Mouse (Mus musculus) layer of hippocampus, postnatal 36 days (tissue): Measurements from ENCODE around the gene Znhit2. TPM values are rescaled to one million over a fixed set of nuclear protein-coding genes. Genes with fewer than 3 reads are reported as not detected.
A peak's percentile ranks its signal among the peaks of the same experiment; 100 is the strongest.

Source experiments
- DNase-seq, 2 experiments: peaks; one replicate each; pipeline ENCODE4 v3.0.0; 2022
- total RNA-seq, 2 experiments: library from RNA; stranded (reverse); gene quantifications; 2 replicates each; pipeline ENCODE4 v1.2.3; 2021

Gene Znhit2
- total RNA-seq, 2 experiments from 2014 or later = 33.1 to 35.2 TPM

DNA sequence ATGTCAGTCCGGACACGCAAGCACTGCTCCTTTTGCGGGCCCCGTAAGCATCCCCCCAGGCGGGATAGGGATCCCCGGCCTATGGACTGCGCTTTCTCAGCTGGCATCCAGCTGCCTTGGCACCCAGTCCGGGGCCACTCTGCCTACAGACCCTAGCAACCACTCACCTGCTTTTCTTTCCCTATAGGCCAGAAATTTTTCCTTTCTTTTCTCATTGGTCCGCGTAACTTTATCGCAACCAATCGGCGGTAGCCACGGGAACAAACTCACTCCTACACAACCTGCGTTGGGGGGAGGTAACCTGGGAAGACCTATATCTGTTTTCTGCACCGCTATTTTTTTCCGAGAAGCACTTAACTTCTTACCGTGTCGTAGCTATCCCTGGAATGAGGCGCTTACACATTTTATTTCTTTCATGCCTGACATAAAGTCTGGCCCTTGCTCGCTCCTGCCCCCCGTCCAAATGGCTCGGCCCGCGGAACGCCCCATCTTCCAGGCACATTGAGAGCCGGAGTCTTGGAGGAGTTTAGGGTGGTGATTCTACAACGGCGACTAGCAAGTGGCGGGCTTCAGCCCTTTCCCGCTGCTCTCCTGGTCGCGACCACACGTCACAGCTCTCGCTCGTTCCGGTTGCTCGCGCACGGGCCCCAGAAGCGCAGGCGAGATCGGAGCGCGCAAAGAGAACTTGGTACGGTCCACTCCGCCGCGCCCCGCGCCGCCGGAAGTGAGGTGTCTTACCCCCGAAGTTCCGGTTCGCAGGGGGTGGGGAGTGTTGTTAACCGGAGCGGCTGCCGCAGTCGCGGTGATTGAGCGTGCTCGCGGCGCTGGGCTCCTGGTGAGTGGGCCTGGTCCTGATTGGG is 14.5 kb upstream of the Znhit2 start, which contains the start of gene Syvn1:
TSS of gene Syvn1 (plus strand) at position 283 of the 860 bp plus-strand sequence.
- peak; percentile 90 to 92 for DNase-seq

DNA sequence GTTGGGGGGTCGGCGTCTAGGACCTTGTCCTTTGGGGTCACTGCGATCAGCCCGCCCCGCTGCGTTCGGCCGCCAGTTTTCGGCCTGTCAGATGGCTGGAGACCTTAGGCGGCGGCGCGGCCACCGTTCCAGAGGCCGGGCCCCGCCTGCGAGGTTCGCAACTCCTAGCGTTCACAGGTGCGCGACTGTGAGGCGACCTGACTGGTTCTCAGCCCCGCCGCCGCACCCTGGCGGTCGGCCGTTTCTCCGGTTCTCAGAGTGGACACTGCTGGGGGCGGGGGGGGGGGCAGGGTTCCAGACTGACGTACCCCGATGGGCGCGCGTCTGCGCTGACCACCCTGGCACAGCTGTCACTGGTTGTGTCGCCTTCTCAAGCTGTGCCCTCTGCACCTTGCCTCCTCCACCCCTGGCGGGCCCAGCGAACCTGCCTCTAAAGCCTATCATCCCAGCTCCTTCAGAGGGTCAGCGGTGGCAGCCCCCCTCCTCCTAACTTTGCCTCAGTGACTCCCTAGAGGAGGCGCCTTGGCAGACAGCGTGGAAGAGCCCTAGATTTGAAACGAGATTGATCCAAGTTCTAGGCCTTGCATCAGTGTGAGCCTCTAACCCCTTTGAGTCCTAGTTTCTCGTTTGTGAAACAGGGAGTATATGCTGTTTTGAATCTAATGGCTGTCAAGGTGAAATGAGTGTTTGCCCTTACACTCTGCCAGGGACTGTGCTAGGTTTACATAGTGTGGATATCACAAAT is 13.7 kb upstream of the Znhit2 start:
- no peak for DNase-seq

GRCm38 (mm10) chr19:6047899-6048166 is 13.2 kb upstream of the Znhit2 start:
- no peak for DNase-seq

GRCm38 (mm10) chr19:6048681-6049410 is 12.1 kb upstream of the Znhit2 start:
- DNase-seq = no peak

DNA sequence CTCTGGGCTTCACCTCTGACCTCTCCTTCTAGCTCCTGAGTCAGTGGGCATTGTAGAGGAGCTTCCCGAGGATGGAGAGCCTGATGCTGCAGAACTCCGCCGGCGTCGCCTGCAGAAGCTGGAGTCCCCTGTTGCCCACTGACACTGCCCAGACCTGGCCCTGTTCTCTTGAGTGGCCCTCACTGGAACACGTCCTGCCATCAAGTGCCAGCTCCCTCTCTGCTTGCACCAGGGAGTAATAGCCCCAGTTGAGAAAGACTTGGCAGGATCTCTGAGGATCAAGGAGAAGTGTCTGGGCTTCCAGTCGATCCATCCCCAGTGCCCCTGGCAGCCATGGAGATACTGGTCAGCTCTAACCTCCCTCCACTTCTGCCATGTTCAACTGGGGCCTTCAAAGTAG is 8.5 kb upstream of the Znhit2 start:
- DNase-seq = no peak

DNA sequence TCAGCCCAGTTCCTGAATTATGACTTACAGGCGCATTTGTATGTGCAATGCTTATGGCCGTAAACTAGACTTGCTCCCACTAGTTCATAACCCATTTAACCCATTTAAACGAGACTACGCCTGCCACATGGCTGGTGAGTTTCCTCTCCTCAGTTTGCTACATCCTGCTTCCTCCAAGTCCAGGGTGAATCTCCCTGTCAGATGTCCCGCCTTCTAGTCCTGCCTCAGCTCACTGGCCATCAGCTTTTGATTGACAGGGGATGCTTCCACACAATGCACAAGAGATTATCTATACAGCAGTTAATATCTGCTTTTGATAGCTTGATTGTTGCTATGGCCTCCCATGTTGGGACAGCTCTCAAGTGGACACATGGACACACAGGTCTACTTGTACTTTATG is 6.7 kb upstream of the Znhit2 start:
- DNase-seq = no peak

DNA sequence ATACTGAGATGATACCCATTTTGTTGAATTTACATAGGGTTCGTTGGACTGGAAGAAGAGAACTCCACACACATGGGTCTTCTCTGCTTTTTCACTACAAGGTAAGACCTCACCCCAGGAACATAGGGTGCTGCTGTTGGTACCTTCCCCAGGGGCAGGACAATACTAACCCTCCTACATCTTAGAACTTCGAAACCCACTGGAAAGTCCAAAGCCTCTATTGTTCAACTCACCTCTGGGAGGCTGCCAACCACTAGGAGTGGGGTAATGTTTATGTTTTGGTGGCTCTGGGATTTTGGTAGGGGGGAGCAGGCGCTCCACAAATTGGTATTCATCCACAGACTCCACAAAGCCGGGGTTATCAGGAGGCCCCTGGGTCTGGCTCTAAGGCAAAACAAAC is 4.3 kb upstream of the Znhit2 start:
- DNase-seq = no peak

DNA sequence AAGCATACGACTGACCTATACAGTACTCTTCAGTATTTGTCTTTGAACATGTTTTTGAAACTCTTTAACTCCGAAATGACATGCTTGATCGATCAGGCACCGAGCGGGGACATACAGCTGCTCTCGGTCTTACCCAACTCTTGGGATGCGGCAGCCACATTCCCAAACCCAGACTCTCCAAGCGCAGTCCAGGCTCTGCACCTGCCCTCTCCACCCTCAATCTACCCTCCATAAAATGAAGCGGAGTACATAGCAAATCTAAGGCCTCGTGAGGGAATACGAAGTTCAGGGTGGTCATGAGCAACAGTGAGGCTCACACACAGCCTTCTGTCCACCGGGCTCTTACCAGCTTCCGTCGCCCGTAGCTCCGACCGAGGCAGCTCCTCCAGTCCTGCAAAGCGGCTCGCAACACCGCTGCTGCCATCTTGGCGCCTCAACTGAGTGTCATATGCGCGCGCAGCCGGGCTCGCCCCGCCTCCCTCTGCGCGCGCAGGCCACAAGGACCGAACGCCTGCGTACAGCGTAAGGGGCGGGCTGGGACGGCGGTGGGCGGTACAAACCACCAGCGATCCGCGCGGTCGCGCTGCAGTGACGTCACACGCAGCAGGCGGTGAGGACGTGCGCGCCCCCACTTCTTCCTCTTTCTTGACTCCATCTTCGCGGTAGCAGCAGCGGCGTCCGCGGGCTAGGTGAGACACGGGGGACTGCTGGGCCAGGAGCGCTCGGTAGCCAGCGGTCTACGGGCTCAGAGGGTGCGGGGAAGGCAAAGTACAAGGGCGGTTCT is 3.5 kb upstream of the Znhit2 start, which contains the start of the genes Mrpl49 and Fau:
TSS of gene Mrpl49 (minus strand) at position 473 of the 784 bp plus-strand sequence.
TSS of gene Fau (plus strand) at position 532 of the 784 bp plus-strand sequence.
- DNase-seq = peak; percentile 98 to 99

GRCm38 (mm10) chr19:6058513-6058912 is 2.5 kb upstream of the Znhit2 start:
- no peak for DNase-seq

GRCm38 (mm10) chr19:6058966-6059365 is 2.0 kb upstream of the Znhit2 start:
- DNase-seq = no peak

DNA sequence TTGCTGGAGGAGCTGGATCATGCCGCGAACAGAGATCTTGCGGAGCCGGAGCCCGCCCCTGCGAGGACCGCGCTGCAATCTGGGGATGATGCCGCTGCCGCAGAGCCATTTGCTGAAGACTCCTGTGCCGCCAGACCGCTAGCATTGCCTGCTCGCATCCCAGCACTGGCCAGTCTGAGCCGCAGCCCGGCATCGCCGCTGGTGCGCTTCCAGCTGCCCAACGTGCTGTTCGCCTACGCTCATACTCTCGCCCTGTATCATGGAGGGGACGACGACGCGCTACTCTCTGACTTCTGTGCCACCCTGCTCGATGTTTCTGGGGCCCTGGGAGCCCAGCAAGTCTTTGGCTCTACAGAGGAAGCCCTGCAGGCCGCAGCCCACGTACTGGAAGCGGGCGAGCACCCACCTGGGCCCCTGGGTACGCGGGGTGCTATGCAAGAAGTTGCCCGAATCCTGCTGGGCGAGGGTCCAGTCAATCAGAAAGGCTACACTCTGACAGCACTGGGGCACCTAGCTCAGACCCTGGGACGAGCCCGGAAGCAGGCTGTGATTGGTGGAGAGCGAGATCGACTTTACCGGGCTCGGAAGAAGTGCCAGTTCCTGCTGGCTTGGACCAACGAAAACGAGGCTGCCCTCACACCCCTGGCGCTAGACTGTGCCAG is 780 bp downstream of the Znhit2 start:
- DNase-seq = peak; percentile 45

DNA sequence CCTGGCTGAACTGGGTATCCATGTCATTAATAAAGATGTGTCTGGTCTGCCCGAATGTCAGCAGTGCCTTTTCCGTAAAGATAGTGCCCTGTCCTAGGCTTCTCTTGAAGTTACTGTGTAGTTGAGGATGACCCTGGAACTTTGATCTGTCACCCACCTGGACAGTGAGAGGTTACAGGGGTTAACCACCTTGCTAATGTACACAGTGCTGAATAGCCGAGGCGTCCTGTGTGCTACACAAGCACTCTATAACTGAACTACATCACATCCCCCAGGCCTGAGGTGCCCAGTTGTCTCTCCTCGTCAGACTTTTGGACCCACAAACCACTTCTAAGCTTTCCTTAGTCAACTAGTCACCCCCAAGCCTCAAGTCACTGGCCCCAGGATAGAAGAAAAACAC is 1.4 kb downstream of the Znhit2 start:
- DNase-seq = no peak

DNA sequence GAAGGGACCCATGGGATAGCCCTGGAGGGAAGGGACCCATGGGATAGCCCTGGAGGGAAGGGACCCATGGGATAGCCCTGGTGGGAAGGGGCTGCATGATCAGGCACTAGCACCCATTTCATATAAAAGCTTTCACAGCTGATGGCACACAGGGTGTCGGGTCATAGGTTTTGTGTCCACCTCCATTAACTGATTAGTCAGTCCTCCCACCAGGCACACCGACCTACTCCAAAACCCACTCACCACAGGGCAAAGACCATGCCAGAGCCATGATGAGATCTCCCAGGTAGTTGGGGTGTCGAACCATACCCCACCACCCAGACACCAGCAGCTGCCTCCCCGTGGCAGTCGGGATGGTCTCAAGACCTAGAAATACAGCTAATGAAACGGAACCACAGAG is 2.1 kb downstream of the Znhit2 start:
- DNase-seq = no peak

DNA sequence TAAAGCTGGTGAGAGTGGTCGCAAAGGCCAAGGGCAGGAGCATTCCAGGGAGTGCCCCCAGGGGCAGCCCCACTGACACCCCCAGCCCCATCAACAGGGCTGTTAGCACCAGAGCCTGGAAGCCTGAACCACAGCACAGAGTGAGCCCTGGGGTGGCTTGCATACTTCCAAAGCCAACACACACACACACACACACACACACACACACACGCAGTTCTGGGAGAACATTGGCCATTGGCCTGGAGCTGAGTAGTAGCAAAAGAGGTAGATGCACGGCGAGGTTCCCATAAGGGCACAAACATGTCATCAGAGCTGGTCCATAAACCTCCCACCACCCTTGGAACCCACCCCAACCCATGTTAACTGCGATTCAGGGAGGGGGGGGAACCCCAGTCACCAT is 5.6 kb downstream of the Znhit2 start:
- peak in 1 of 2 experiments; percentile 21 for DNase-seq

- peak; percentile 75 to 81 for DNase-seq
Observed at GRCm38 (mm10) chr19:6067011-6067723, 6.2 kb downstream of the Znhit2 start.

DNA sequence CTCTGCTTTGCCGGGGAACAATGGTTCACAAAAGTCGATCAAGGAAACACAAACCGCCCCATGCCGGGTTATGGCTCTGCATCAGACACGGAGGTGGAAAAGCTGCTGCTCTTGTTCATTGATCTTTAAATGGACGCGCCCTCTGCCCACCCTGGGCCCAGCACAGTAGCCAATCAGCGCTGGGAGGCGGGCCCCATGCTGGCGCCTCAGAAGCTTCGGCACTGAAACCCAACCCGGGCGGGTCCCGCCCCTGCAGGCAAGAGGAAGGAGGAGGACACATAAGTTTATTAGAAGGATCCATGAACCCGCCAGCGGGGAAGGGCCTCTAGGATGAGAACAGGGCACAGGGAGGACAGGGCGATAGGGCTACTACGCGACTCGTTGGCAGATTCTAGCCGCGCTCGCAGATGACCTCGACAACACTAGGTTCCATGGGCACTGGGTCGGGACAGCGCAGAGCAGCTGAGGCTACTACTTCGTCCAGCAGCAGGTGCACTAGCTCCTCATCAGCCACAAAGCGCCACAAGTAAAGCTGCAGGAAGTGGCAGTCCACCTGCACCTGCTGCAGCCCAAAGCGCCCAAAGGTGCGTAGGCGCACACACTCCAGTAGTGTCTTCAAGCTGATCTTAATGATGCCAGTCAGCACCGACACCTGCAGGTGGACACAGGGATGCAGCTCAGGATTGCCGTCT is 6.9 kb downstream of the Znhit2 start, which contains the start of gene Tm7sf2:
TSS of gene Tm7sf2 (minus strand) at position 650 of the 692 bp plus-strand sequence.
- DNase-seq = peak; percentile 86 to 87

GRCm38 (mm10) chr19:6068951-6069350 is 8.0 kb downstream of the Znhit2 start:
- DNase-seq = no peak

DNA sequence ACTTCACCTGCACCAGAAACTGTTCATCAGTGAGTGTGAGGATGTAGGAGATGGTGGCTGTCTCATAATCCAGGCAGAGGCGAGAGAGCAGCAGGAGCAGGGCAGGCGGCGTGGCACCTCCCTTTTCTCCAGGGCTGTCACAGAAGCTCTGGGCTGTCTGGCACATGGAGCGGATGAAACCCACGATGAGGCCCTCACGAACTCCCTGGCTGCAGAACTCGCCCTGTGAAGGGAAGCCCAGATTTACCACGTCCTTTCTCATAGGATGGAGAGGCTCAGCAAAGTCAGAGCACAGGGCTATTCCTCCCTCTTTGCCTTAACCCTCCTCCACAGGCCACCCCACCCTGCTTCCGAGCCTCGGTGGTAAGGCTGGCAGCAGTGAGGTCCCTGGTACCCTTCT is 8.9 kb downstream of the Znhit2 start:
- no peak for DNase-seq

DNA sequence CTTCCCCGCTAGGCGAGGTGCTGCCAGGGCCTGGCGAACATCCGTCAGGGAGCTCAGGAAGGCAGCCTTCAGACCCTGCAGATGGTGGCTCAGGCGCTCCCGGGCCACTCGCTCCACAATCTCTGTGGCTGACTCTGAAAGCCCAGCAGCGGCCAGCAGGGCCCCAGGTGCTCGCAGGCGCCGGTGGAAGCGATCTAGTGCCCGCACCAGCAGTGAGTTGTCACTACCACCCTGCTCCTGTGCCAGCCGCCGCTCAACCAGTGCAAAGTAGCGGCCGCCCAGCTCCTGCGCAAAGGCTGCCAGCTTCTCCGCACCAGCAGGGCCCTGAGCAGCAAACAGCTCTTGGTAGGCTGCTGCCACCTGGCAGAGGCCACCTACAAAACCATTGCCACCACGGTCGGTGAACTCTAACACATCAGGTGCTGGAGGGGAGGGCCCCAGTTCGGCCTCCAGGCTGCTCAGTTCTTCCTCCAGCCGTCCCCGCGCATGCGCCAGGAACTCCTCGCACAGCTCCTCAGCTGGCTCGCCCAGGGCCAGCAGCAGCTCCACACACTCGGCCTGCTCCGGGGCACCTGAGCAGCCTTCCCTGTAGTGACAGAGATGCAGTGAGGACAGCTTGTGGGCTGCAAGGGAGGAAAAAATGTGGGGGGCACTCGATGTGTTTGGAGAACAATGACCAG is 9.7 kb downstream of the Znhit2 start:
- DNase-seq = no peak

DNA sequence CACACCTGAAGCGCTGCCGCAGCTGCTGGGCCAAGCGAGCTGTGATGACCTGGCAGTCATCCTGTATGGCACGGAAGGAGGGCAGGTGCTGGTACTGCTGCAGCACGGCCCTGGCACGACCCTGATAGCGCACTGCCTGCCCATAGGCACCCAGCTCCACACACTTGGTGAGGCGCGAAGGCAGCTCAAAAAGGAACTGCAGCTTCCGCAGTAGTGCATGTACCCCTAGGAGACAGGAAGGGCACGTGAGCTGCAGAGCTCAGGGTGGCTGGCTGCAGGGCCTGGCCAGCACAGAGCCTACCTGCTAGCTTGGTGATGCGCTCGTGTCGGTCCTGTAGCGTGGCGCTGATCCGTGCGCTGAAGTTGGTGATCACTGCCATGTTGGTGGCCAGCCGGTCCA is 10.3 kb downstream of the Znhit2 start:
- DNase-seq = no peak
